Mouse (Mus musculus) spleen, adult 2 months (tissue): ENCODE measurements around the gene Dglucy.

ENCODE experiments used
- CTCF ChIP-seq: fragments of 200-500 bp; IDR thresholded peaks from 2 replicates; pipeline ENCODE4 v1.5.1; 2011; ENCODE audit warnings: mild to moderate bottlenecking, inconsistent platforms; ENCODE audit not compliant: insufficient read depth, insufficient read length, insufficient replicate concordance; ENCODE audit errors: extremely low read depth
- POLR2A ChIP-seq: fragments of 200-500 bp; IDR thresholded peaks from 2 replicates; pipeline ENCODE4 v1.6.1; 2011; ENCODE audit warnings: low read depth, low read length, inconsistent platforms

DNA sequence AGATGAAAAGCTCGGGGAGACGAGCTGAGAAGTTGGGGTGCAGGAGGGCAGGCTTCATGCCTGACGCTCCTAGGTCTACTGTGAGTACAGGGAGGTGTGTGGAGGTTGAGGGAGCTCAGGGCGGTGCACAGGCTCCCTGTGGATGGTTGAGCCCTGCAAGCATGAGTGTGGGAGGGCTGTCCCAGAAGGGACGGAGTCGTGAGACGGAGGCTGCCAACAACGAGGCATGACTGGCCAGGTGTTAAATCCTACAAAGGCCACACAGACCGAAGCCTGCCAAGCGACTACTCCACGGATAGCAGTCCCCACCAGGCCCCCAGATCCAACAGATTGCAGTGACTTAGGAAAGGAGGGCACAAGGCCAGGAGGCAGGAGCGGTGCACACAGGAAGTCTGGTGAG is 131.9 kb downstream of the Dglucy start:
- TF ChIP-seq POLR2A (no peak), CTCF (no peak)
